Mouse (Mus musculus): ENCODE measurements at regions not wholly inside any gene's neighbourhood (a gene's known extent, or its start where the extent isn't known, plus 50 kb on each side); places are given as distances from the start of the nearest gene placed in this dataset.

DNA sequence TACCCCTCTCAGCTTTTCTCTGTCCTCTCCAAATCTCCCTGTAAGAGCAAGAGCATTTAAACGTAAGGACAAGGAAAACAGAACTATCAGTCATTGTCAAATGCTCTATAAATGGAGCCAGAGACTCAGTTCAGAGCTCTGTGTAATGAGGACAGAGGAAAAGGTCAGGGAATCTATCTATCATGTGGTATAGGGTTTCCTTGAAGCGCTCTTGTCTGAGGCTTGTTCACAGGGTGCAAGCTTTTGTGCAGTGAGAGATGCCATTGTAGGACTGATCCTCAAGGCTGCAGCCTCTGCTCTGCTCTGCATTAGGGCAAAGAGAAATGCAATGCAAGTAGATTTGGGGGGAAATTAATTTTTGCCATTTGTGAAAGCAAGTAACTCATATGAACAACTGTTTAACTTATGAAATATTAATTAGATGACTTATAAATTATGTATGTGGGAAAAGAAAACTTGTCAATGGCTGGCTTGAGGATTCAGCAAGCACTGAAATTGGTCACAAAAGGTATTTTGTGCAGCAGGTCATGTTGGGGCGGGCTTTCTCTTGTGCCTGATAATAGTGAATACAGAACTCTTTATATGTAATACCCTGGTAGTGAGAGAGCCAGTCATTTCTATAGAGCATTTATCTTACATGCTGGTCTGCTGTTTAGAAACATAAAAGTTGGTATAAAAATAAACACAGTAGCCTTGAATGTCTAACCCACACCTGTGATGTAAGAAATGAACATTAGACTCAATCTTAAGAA, 104.0 kb upstream of the Ednrb start:
- WGBS: 42% methylated on average over 3 of the region's 3 CpGs
- no peak overlapping the region for H3K4me2 ChIP-seq
- H3K4me3 ChIP-seq: no peak overlapping the region
- no peak overlapping the region for H3K9ac ChIP-seq
- no peaks in the 10 kb centered on the region for H3K9me3 ChIP-seq
- no peaks in the 10 kb centered on the region for H3K36me3 ChIP-seq
- ATAC-seq (ENCODE audit: borderline replicate concordance, extremely low read depth, low FRiP score, low TSS enrichment): no peak
- no peaks in the 10 kb centered on the region for H3K27me3 ChIP-seq
- no peaks in the 10 kb centered on the region for H3K4me1 ChIP-seq
- H3K27ac ChIP-seq: no peak overlapping the region

DNA sequence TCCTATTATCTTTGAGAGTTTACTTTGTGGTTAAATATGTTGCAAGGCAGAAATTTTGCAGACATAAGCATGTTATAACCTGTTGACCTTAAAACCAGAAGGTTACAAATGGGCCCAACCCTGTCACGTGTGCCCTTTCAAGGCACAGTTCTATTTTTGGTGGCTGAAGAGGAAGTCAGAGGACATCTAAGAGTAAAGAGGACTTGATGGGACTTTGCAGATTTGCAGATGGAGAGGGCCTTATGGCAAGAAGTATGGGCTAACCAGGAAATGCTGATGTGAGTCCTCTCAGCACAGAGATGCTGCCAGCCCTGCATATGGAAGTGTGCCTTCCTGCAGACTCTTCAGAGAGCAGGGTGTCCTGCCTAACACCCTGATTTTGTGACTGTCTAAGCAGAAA, 101.6 kb upstream of the Ednrb start:
- Histone ChIP-seq H3K27me3 (no peaks in the 10 kb centered on the region), H3K4me1 (no peaks in the 10 kb centered on the region), H3K9me3 (no peaks in the 10 kb centered on the region), H3K4me3 (no peak overlapping the region), H3K27ac (no peak overlapping the region), H3K9ac (no peak overlapping the region), H3K36me3 (no peaks in the 10 kb centered on the region), H3K4me2 (no peak overlapping the region)
- ATAC-seq (ENCODE audit: borderline replicate concordance, extremely low read depth, low FRiP score, low TSS enrichment): no peak
- WGBS: 10% methylated on average over 1 of the region's 1 CpGs

DNA sequence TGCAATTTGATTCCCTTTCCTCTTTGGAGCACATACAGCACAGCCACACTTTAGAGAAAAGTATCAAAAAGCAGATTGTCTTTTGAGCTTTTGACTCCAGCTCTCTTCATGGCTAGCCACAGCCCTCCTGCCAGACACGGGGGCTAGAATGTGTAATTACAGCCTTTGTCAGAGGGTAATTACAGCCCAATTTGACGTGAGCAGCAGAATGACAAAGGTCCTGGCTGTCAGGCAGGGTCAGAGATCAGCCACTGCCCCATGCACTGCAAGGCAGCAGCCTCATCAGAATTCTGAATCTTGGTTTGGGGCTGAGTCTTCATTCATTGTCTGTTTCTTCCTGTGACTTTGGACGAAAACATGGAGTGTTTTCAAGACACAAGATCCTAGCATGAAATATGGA, 95.7 kb upstream of the Ednrb start:
- Histone ChIP-seq H3K36me3 (no peaks in the 10 kb centered on the region), H3K27ac (no peak overlapping the region), H3K27me3 (no peaks in the 10 kb centered on the region), H3K4me2 (no peak overlapping the region), H3K4me3 (no peak overlapping the region), H3K9me3 (no peaks in the 10 kb centered on the region), H3K9ac (no peak overlapping the region), H3K4me1 (no peaks in the 10 kb centered on the region)
- no peak for ATAC-seq (ENCODE audit: borderline replicate concordance, extremely low read depth, low FRiP score, low TSS enrichment)
- 16% methylated on average over 3 of the region's 3 CpGs for WGBS

DNA sequence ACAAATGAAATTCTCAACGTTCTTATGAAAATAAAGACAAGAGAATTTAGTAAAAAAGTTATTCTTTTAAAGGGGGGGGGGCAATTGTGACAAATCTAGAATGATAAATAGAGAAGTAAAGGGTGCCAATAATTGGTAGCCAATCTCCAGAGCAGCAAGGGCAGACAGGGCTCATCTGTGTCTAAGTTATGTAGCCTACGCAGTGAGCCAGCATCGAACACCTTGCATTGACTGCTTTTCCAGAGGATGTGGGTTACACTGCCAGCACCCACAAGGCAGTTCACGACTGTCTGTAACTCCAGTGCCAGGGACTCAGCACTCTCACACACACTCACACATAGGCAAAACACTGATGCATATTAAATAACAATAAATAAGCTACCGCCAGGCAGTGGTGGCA, 94.7 kb upstream of the Ednrb start:
- Histone ChIP-seq H3K9me3 (no peaks in the 10 kb centered on the region), H3K36me3 (no peaks in the 10 kb centered on the region), H3K27me3 (no peaks in the 10 kb centered on the region), H3K9ac (no peak overlapping the region), H3K4me2 (no peak overlapping the region), H3K4me1 (no peaks in the 10 kb centered on the region), H3K4me3 (no peak overlapping the region), H3K27ac (no peak overlapping the region)
- WGBS: 85% methylated on average over 5 of the region's 5 CpGs
- no peak for ATAC-seq (ENCODE audit: borderline replicate concordance, extremely low read depth, low FRiP score, low TSS enrichment)

DNA sequence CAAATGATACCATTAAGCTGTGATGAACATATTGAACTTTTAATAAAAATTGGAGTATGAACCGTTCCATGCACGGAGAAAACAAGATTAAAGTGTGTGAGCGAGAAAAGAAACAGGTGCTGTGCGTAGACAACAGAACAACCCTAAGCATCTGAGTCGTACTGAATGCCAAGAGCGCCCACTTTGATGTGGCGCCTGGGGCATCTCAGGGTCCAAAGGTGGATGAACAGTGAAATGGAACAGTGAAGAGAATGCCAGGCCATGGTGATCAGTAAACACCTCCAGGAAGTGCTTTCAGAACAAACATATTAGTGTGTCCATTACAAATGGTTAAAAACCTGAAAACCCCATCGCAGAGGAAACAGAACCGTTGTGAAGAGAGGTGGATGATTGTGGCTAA, 94.0 kb upstream of the Ednrb start:
- H3K9ac ChIP-seq: no peak overlapping the region
- H3K36me3 ChIP-seq: no peaks in the 10 kb centered on the region
- WGBS: 82% methylated on average over 9 of the region's 9 CpGs
- H3K4me1 ChIP-seq: no peaks in the 10 kb centered on the region
- H3K27ac ChIP-seq: no peak overlapping the region
- H3K27me3 ChIP-seq: no peaks in the 10 kb centered on the region
- H3K4me3 ChIP-seq: no peak overlapping the region
- H3K9me3 ChIP-seq: no peaks in the 10 kb centered on the region
- no peak for ATAC-seq (ENCODE audit: borderline replicate concordance, extremely low read depth, low FRiP score, low TSS enrichment)
- H3K4me2 ChIP-seq: no peak overlapping the region

DNA sequence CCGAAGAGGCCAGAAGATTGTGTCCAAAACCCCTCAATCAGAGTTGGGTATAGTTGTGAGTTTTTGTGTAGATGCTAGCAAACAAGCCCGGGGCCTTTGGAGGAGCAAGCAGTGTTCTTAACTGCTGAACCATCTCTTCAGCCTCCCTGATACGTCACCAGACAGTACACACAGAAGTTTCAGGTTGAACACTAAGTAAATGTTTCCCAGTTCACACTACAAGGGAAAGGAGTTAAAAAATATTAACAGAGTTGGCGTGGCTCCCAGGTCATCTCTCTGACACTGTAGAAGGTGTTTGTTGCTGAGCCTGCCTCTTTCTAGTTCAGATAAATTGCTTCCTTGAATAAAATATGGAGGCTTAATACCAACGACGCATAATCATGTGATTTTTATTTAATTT, 93.5 kb upstream of the Ednrb start:
- no peaks in the 10 kb centered on the region for H3K9me3 ChIP-seq
- no peak overlapping the region for H3K9ac ChIP-seq
- no peaks in the 10 kb centered on the region for H3K27me3 ChIP-seq
- H3K27ac ChIP-seq: no peak overlapping the region
- H3K4me1 ChIP-seq: no peaks in the 10 kb centered on the region
- 73% methylated on average over 6 of the region's 6 CpGs for WGBS
- no peaks in the 10 kb centered on the region for H3K36me3 ChIP-seq
- no peak overlapping the region for H3K4me3 ChIP-seq
- ATAC-seq (ENCODE audit: borderline replicate concordance, extremely low read depth, low FRiP score, low TSS enrichment): no peak
- no peak overlapping the region for H3K4me2 ChIP-seq

DNA sequence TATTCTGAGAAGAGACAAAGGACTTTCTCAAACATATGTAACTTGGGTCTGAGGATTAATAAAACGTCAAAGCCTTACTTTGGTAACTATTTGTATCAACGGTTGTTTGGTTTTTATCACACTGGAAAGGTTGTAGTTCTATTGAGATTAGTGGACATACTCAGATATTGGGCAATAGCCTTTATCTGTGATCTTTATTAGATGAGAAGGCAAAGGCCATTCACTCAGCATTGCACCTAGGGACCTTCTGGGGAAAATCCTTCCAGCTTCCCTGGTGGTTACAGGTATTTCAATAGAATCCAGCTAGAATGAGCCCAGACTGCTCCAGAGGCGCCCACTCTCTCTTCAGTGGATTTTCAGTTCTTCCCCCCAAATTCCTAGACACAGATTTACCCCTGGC, 89.6 kb upstream of the Ednrb start:
- no peak overlapping the region for H3K9ac ChIP-seq
- no peaks in the 10 kb centered on the region for H3K9me3 ChIP-seq
- ATAC-seq (ENCODE audit: borderline replicate concordance, extremely low read depth, low FRiP score, low TSS enrichment): no peak
- no peaks in the 10 kb centered on the region for H3K4me1 ChIP-seq
- 76% methylated on average over 3 of the region's 3 CpGs for WGBS
- no peaks in the 10 kb centered on the region for H3K27me3 ChIP-seq
- H3K4me3 ChIP-seq: no peak overlapping the region
- no peak overlapping the region for H3K4me2 ChIP-seq
- H3K36me3 ChIP-seq: no peaks in the 10 kb centered on the region
- H3K27ac ChIP-seq: no peak overlapping the region

DNA sequence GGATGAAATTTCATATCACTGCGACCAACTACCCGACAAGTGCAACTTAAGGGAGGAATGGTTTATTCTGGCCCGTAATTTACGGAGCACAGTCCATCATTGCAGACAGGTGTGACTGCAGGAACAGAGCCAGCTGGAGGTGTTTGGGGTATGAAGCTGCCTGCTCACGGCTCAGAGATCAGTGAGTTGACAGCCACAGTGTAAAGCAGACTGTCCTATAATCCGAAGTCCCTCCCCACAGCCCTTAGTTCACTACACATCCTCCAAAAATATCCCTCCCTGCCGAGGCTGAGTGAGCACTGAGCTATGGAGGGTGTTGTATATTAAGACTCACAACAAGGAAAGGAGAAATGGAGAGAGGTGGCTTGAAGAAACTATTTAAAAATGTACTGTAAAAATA, 88.0 kb upstream of the Ednrb start:
- Histone ChIP-seq H3K4me3 (no peak overlapping the region), H3K9me3 (no peaks in the 10 kb centered on the region), H3K4me1 (no peaks in the 10 kb centered on the region), H3K36me3 (no peaks in the 10 kb centered on the region), H3K4me2 (no peak overlapping the region), H3K27ac (no peak overlapping the region), H3K27me3 (no peaks in the 10 kb centered on the region), H3K9ac (no peak overlapping the region)
- ATAC-seq (ENCODE audit: borderline replicate concordance, extremely low read depth, low FRiP score, low TSS enrichment): no peak
- WGBS: 51% methylated on average over 7 of the region's 7 CpGs

DNA sequence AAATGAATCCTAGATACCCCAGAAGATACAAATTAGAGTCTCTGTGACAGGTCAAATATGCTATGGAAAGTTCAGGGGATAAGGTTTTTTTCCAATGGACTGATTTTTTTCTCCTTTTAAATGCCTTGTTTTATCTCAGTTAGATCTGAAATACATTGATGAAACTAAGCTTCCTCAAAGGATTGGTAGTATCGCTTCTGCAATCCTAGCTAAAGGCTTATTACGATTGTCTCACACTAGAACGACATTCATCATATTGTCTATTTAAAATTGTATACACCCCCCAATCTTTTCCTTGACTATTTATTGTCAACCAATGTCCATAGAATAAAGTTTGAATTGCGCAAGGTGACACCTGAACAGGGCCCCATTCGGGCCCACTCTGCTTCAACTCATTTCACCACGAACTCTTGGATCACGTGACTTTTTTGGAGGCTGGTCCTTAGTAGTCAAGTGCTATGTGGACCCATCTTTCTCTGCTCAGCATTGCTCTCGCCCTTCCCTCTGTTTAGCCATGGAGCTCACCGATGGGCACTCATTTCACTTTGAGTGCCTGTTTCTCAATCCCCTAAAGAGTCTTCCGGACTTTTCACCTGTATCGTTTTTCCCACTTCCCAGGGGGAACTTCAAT, 85.6 kb upstream of the Ednrb start:
- Histone ChIP-seq H3K4me3 (no peak overlapping the region), H3K4me2 (no peak overlapping the region), H3K4me1 (no peaks in the 10 kb centered on the region), H3K27ac (no peak overlapping the region), H3K9me3 (no peaks in the 10 kb centered on the region), H3K9ac (no peak overlapping the region), H3K27me3 (no peaks in the 10 kb centered on the region), H3K36me3 (no peaks in the 10 kb centered on the region)
- ATAC-seq (ENCODE audit: borderline replicate concordance, extremely low read depth, low FRiP score, low TSS enrichment): no peak
- WGBS: 86% methylated on average over 11 of the region's 11 CpGs

DNA sequence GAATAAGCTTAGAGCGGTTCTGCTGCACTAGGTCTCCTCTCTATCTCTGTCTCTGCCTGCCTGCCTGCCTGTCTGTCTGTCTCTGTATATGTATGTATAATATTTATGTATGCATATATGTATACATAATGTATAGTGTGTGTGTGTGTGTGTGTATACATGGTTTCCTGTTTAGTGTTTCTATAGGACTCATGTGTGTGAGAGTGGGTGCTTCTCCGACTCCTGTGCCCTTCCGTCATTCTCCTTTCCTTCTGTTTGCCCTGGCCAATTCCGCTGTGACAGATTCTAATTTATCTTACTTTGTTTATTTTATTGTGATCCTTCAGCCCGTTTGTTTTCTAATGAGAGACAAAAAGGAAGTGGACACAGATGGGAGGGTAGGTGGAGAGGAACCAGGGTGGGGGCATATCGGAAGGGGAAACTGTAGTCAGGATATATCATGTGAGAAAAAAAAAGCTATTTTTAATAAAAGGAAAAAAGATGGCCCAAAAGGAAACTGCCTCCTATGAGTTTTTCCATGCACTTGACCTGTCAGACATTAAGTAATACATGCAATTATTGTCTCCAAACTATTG, 85.0 kb upstream of the Ednrb start:
- no peak overlapping the region for H3K9ac ChIP-seq
- no peaks in the 10 kb centered on the region for H3K36me3 ChIP-seq
- H3K9me3 ChIP-seq: no peaks in the 10 kb centered on the region
- no peak for ATAC-seq (ENCODE audit: borderline replicate concordance, extremely low read depth, low FRiP score, low TSS enrichment)
- no peak overlapping the region for H3K27ac ChIP-seq
- no peak overlapping the region for H3K4me3 ChIP-seq
- no peaks in the 10 kb centered on the region for H3K27me3 ChIP-seq
- H3K4me1 ChIP-seq: no peaks in the 10 kb centered on the region
- no peak overlapping the region for H3K4me2 ChIP-seq
- WGBS: 41% methylated on average over 6 of the region's 6 CpGs

DNA sequence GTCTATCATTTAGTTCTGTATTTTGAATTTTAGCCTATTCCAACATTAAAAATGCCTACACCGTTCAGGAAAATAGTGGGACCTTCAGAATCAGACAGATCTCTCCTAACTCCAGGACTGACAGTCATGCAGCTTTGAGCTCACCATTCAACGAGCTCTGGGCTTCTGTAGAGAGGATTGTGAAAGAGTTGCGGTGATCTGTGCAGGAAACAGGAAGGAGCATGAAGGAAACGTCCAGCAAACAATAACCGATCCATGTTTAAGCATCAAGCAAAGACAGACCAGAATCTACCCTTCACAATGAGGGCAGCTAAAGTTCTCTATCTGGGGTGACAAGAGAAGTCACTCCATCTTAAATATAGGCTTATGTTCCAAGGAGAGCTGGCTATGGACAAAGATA, 76.0 kb upstream of the Ednrb start:
- no peak overlapping the region for H3K4me3 ChIP-seq
- no peaks in the 10 kb centered on the region for H3K9me3 ChIP-seq
- no peak for ATAC-seq (ENCODE audit: borderline replicate concordance, extremely low read depth, low FRiP score, low TSS enrichment)
- no peak overlapping the region for H3K4me2 ChIP-seq
- 0 out of 2 replicates have a peak overlapping the region, but pooled peaks have one; percentile 25 for H3K27ac ChIP-seq
- WGBS: 56% methylated on average over 5 of the region's 5 CpGs
- 0 out of 2 replicates have a peak, but pooled peaks cover 3% of the 10 kb centered on the region for H3K4me1 ChIP-seq
- H3K27me3 ChIP-seq: no peaks in the 10 kb centered on the region
- no peak overlapping the region for H3K9ac ChIP-seq
- H3K36me3 ChIP-seq: no peaks in the 10 kb centered on the region

DNA sequence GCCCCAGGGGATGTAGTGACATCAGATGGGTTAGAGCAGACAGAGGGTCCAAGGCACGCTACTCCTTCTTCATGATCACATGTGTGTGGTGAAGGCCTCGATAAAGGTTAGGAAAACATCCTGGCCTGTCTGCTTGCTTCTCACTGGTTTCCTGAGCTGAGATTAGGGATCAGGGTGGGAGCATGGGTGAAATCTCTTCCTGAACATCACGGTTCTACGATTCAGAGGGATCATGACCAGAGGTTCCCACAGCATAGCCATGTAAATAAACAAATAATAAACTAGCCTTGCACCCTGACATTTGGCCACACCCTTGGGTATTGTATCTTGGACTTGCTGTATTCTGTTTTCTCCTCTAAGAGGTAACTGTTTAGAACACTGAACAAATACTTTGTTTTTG, 75.2 kb upstream of the Ednrb start:
- WGBS: 55% methylated on average over 4 of the region's 4 CpGs
- H3K9ac ChIP-seq: no peak overlapping the region
- no peaks in the 10 kb centered on the region for H3K36me3 ChIP-seq
- ATAC-seq (ENCODE audit: borderline replicate concordance, extremely low read depth, low FRiP score, low TSS enrichment): no peak
- 0 out of 2 replicates have a peak, but pooled peaks cover 3% of the 10 kb centered on the region for H3K4me1 ChIP-seq
- no peaks in the 10 kb centered on the region for H3K27me3 ChIP-seq
- no peak overlapping the region for H3K4me2 ChIP-seq
- no peaks in the 10 kb centered on the region for H3K9me3 ChIP-seq
- H3K27ac ChIP-seq: no peak overlapping the region
- H3K4me3 ChIP-seq: no peak overlapping the region

All from lung, embryonic 15.5 days (tissue).